In genomic region chr6:141352277-141352676, GRCm38 (mm10) we compare ENCODE assay signal across 19 mouse cellular contexts.
DNase-seq lines count a peak whose midpoint lies in the region; ATAC-seq and TF ChIP-seq lines count a peak whose summit lies in the region.
"Had no signal": no experiment of that assay in that cellular context is flagged by ENCODE, and none has a peak within 500 bp of the region (broad histone marks: within the 10 kb centered on the region; RNA-seq: fewer than 3 reads in every experiment).

No protein-coding gene starts in this region.

- no peak for DNase-seq in heart, postnatal 36 days
- no peak for DNase-seq in lung, adult 2 months
- peak; percentile 36 for DNase-seq in NIH3T3 (ENCODE audit: low read depth)
- peak; percentile 17 for DNase-seq in lung, postnatal 36 days
- DNase-seq in layer of hippocampus, adult 9-11 months = no peak
- no peak for DNase-seq in kidney, adult 18-20 months
- DNase-seq: adrenal gland, adult 2 months; forebrain, postnatal 0 days; gastrocnemius, adult 2 months; right cerebral cortex, postnatal 14 days; thymus, adult 2 months had no signal

- no peak overlapping the region for H3K4me2 ChIP-seq in heart, embryonic 13.5 days
- no peak overlapping the region for H3K4me2 ChIP-seq in lung, embryonic 15.5 days
- H3K4me2 ChIP-seq: heart, embryonic 11.5 days; hindbrain, embryonic 15.5 days; kidney, embryonic 15.5 days; limb, embryonic 12.5 days had no signal

- TF ChIP-seq CTCF in lung, adult 2 months (IDR thresholded peaks at IDR 0.05; ENCODE audit: insufficient read depth, low read length) = no peak

- 0 out of 2 replicates have a peak overlapping the region, but pooled peaks have one; percentile 20 for H3K27ac ChIP-seq in heart, embryonic 13.5 days (replicated peaks)
- no peak overlapping the region for H3K27ac ChIP-seq in lung, embryonic 15.5 days
- H3K27ac ChIP-seq: gastrocnemius, adult 2 months; hindbrain, embryonic 15.5 days; kidney, embryonic 15.5 days; left cerebral cortex, adult 2 months; limb, embryonic 12.5 days; liver, embryonic 14.5 days had no signal

- no peaks in the 10 kb centered on the region for H3K27me3 ChIP-seq in heart, embryonic 13.5 days (replicated peaks)
- no peaks in the 10 kb centered on the region for H3K27me3 ChIP-seq in lung, embryonic 15.5 days
- H3K27me3 ChIP-seq: hindbrain, embryonic 15.5 days; kidney, embryonic 15.5 days; limb, embryonic 12.5 days had no signal

- no peaks in the 10 kb centered on the region for H3K36me3 ChIP-seq in heart, embryonic 13.5 days
- H3K36me3 ChIP-seq in lung, embryonic 15.5 days = no peaks in the 10 kb centered on the region
- H3K36me3 ChIP-seq: hindbrain, embryonic 15.5 days; kidney, embryonic 15.5 days; limb, embryonic 12.5 days had no signal

- no peak overlapping the region for H3K9ac ChIP-seq in heart, embryonic 13.5 days
- no peak overlapping the region for H3K9ac ChIP-seq in lung, embryonic 15.5 days
- H3K9ac ChIP-seq: forebrain, postnatal 0 days; hindbrain, embryonic 15.5 days; kidney, embryonic 15.5 days; limb, embryonic 12.5 days; liver, embryonic 14.5 days had no signal

- ATAC-seq in heart, embryonic 13.5 days (ENCODE audit: extremely low read depth, insufficient number of reproducible peaks, low FRiP score, low TSS enrichment) = no peak
- ATAC-seq in lung, embryonic 15.5 days (ENCODE audit: borderline replicate concordance, extremely low read depth, low FRiP score, low TSS enrichment) = peak; percentile 65; the same call in 1 of the 2 replicates
- ATAC-seq: forebrain, postnatal 0 days had no signal

- intact Hi-C loops in heart, postnatal 36 days (cut with DNase I) = no loop called here

- 40% methylated on average over 6 of the region's 6 CpGs for WGBS in heart, embryonic 13.5 days
- WGBS in lung, embryonic 15.5 days = 42% methylated on average over 6 of the region's 6 CpGs
- 42% methylated on average over 6 of the region's 6 CpGs for WGBS in lung, adult 2 months

- H3K4me1 ChIP-seq in heart, embryonic 13.5 days = peaks cover 17% of the 10 kb centered on the region
- 0 out of 2 replicates have a peak, but pooled peaks cover 10% of the 10 kb centered on the region for H3K4me1 ChIP-seq in lung, embryonic 15.5 days
- H3K4me1 ChIP-seq in lung, adult 2 months (ENCODE audit: control insufficient read depth, insufficient read depth, low read length) = peaks cover 7% of the 10 kb centered on the region; the same call in 1 of the 2 replicates
- H3K4me1 ChIP-seq: hindbrain, embryonic 15.5 days; kidney, embryonic 15.5 days; limb, embryonic 12.5 days had no signal

- H3K4me3 ChIP-seq in heart, embryonic 13.5 days = no peak overlapping the region
- no peak overlapping the region for H3K4me3 ChIP-seq in lung, embryonic 15.5 days
- H3K4me3 ChIP-seq in lung, adult 2 months (replicated peaks; ENCODE audit: extremely low read depth, low read depth, low read length) = no peak overlapping the region
- H3K4me3 ChIP-seq: gastrocnemius, adult 2 months; hindbrain, embryonic 15.5 days; kidney, embryonic 15.5 days; left cerebral cortex, adult 2 months; limb, embryonic 12.5 days had no signal

- H3K9me3 ChIP-seq in heart, embryonic 13.5 days = no peaks in the 10 kb centered on the region
- H3K9me3 ChIP-seq in lung, embryonic 15.5 days = no peaks in the 10 kb centered on the region
- H3K9me3 ChIP-seq: hindbrain, embryonic 15.5 days; kidney, embryonic 15.5 days; limb, embryonic 12.5 days had no signal

- no peak for TF ChIP-seq POLR2A in lung, adult 2 months (IDR thresholded peaks at IDR 0.05; ENCODE audit: borderline replicate concordance, extremely low read depth, low read depth, low read length)

Comparison
In these comparisons a context has a peak if more than half of its experiments do, and no peak if none do; other contexts are left out.
1. DNase-seq: peak in NIH3T3 (single experiment) and lung, postnatal 36 days (single experiment); none in heart, postnatal 36 days (0 of 2), lung, adult 2 months (single experiment), layer of hippocampus, adult 9-11 months (single experiment) and kidney, adult 18-20 months (single experiment).